Mouse (Mus musculus) liver, embryonic 13.5 days (tissue): ENCODE data around the gene Aak1. TPM values are rescaled to one million over a fixed set of nuclear protein-coding genes. Genes with fewer than 3 reads are reported as not detected.

Source experiments
- ATAC-seq: fragments of 200-750 bp; cut with Nextera tagmentation; 2 replicates; pipeline ENCODE4 v1.8.0; 2017; ENCODE audit warnings: low read depth, mild to moderate bottlenecking, moderate number of reproducible peaks, moderate library complexity
- DNase-seq: peaks from one replicate; pipeline ENCODE4 v3.0.0; 2022
- H3K27ac ChIP-seq: fragments of 300-500 bp; sonication (generic); 2 replicates; pipeline ENCODE4 v1.5.1; 2015; ENCODE audit warnings: moderate library complexity, mild to moderate bottlenecking, inconsistent platforms
- H3K27me3 ChIP-seq: fragments of 300-500 bp; sonication (generic); 2 replicates; pipeline ENCODE4 v1.6.1; 2015; ENCODE audit warnings: mild to moderate bottlenecking, inconsistent platforms
- H3K36me3 ChIP-seq: fragments of 300-500 bp; sonication (generic); 2 replicates; pipeline ENCODE4 v1.6.1; 2015; ENCODE audit warnings: mild to moderate bottlenecking, inconsistent platforms
- H3K4me1 ChIP-seq: fragments of 300-500 bp; sonication (generic); replicated peaks from 2 replicates; pipeline ENCODE4 v1.6.1; 2015; ENCODE audit warnings: inconsistent platforms
- H3K4me2 ChIP-seq: fragments of 300-500 bp; sonication (generic); 2 replicates; pipeline ENCODE4 v1.6.1; 2015; ENCODE audit warnings: inconsistent platforms, mild to moderate bottlenecking, moderate library complexity
- H3K4me3 ChIP-seq: fragments of 300-500 bp; sonication (generic); replicated peaks from 2 replicates; pipeline ENCODE4 v1.5.1; 2015; ENCODE audit warnings: mild to moderate bottlenecking, inconsistent platforms
- H3K9ac ChIP-seq: fragments of 300-500 bp; sonication (generic); 2 replicates; pipeline ENCODE4 v1.6.1; 2015; ENCODE audit warnings: mild to moderate bottlenecking, inconsistent platforms
- H3K9me3 ChIP-seq: fragments of 300-500 bp; sonication (generic); replicated peaks from 2 replicates; pipeline ENCODE4 v1.6.1; 2016; ENCODE audit warnings: inconsistent platforms
- WGBS: fragments of 180-500 bp; shearing (Covaris S2); methylation state at CpG from one replicate; pipeline ENCODE4 v1.1.7; 2015; ENCODE audit not compliant: insufficient replicate concordance; 5-methylcytosine and 5-hydroxymethylcytosine counted together
- polyA plus RNA-seq: library from polyadenylated mRNA; unstranded; fragments of >200 nt; fragmentation: Nextera tagmentation; extraction: Ambion mirVana; gene quantifications from 2 replicates; pipeline ENCODE4 v1.2.1, GENCODE M21; 2015

Gene Aak1
- 3.4 and 4.3 TPM in 2 replicates for polyA plus RNA-seq

- peak; percentile 82 for DNase-seq
- no peaks in the 10 kb centered on the region for H3K36me3 ChIP-seq
- WGBS: under 1% methylated on average over 60 of the region's 60 CpGs
Observed at GRCm38 (mm10) chr6:86848915-86849644, at the start of gene Aak1. Aak1 (plus strand) TSS chr6:86849517.

GRCm38 (mm10) chr6:86800467-86800866, 48.9 kb upstream of the Aak1 start:
- no peak for DNase-seq
- no peak overlapping the region for H3K9ac ChIP-seq
- H3K9me3 ChIP-seq: no peaks in the 10 kb centered on the region
- H3K27me3 ChIP-seq: peaks cover 30% of the 10 kb centered on the region
- no peaks in the 10 kb centered on the region for H3K36me3 ChIP-seq
- WGBS: 82% methylated on average over 3 of the region's 3 CpGs
- no peak overlapping the region for H3K4me2 ChIP-seq
- no peak overlapping the region for H3K27ac ChIP-seq
- ATAC-seq: no peak
- no peak overlapping the region for H3K4me3 ChIP-seq
- peaks cover 5% of the 10 kb centered on the region; the same call in 1 of the 2 replicates for H3K4me1 ChIP-seq

More at GRCm38 (mm10) chr6:86848915-86849644, at the start of gene Aak1:
- H3K4me3 ChIP-seq: peak within 1 kb of the TSS; percentile 95
- ATAC-seq: peak; percentile 87
- H3K4me2 ChIP-seq: peak within 1 kb of the TSS; percentile 96
- no peaks in the 10 kb centered on the region for H3K27me3 ChIP-seq
- H3K4me1 ChIP-seq: peaks cover 54% of the 10 kb centered on the region
- no peaks in the 10 kb centered on the region for H3K9me3 ChIP-seq
- H3K27ac ChIP-seq: peak within 1 kb of the TSS; percentile 93
- H3K9ac ChIP-seq: peak within 1 kb of the TSS; percentile 97

- Histone ChIP-seq H3K4me2 (no peak overlapping the region), H3K4me3 (no peak overlapping the region), H3K9ac (no peak overlapping the region), H3K4me1 (peaks cover 5% of the 10 kb centered on the region; the same call in 1 of the 2 replicates), H3K27ac (no peak overlapping the region), H3K9me3 (no peaks in the 10 kb centered on the region), H3K36me3 (no peaks in the 10 kb centered on the region), H3K27me3 (peaks cover 21% of the 10 kb centered on the region)
- ATAC-seq: no peak
- DNase-seq: no peak
- 28% methylated on average over 11 of the region's 11 CpGs for WGBS
Observed at GRCm38 (mm10) chr6:86801431-86801830, 47.9 kb upstream of the Aak1 start.

GRCm38 (mm10) chr6:86804646-86805045, 44.7 kb upstream of the Aak1 start:
- Histone ChIP-seq H3K4me3 (no peak overlapping the region), H3K27ac (no peak overlapping the region), H3K4me2 (no peak overlapping the region), H3K27me3 (0 out of 2 replicates have a peak, but pooled peaks cover 5% of the 10 kb centered on the region), H3K4me1 (peaks cover 5% of the 10 kb centered on the region; the same call in 1 of the 2 replicates), H3K9ac (no peak overlapping the region), H3K9me3 (no peaks in the 10 kb centered on the region), H3K36me3 (no peaks in the 10 kb centered on the region)
- 70% methylated on average over 3 of the region's 3 CpGs for WGBS
- DNase-seq (no peak), ATAC-seq (no peak)

- peak; percentile 35 for DNase-seq
- 3% methylated on average over 5 of the region's 5 CpGs for WGBS
- H3K9ac ChIP-seq: no peak overlapping the region
- no peak for ATAC-seq
- no peaks in the 10 kb centered on the region for H3K36me3 ChIP-seq
- 0 out of 2 replicates have a peak, but pooled peaks cover 5% of the 10 kb centered on the region for H3K27me3 ChIP-seq
- no peak overlapping the region for H3K4me3 ChIP-seq
- H3K27ac ChIP-seq: no peak overlapping the region
- no peak overlapping the region for H3K4me2 ChIP-seq
- no peaks in the 10 kb centered on the region for H3K9me3 ChIP-seq
- H3K4me1 ChIP-seq: peaks cover under 1% of the 10 kb centered on the region; the same call in 1 of the 2 replicates
Observed at GRCm38 (mm10) chr6:86806455-86807086, 42.7 kb upstream of the Aak1 start.

- Histone ChIP-seq H3K4me2 (no peak overlapping the region), H3K27me3 (0 out of 2 replicates have a peak, but pooled peaks cover 5% of the 10 kb centered on the region), H3K27ac (no peak overlapping the region), H3K9me3 (no peaks in the 10 kb centered on the region), H3K9ac (no peak overlapping the region), H3K36me3 (no peaks in the 10 kb centered on the region), H3K4me1 (peaks cover 5% of the 10 kb centered on the region; the same call in 1 of the 2 replicates), H3K4me3 (no peak overlapping the region)
- DNase-seq (no peak), ATAC-seq (no peak)
- WGBS: 22% methylated on average over 4 of the region's 4 CpGs
Observed at GRCm38 (mm10) chr6:86812919-86813318, 36.4 kb upstream of the Aak1 start.

GRCm38 (mm10) chr6:86813341-86813740, 36.0 kb upstream of the Aak1 start:
- Histone ChIP-seq H3K9ac (no peak overlapping the region), H3K27me3 (0 out of 2 replicates have a peak, but pooled peaks cover under 1% of the 10 kb centered on the region), H3K4me1 (peaks cover 5% of the 10 kb centered on the region; the same call in 1 of the 2 replicates), H3K4me3 (no peak overlapping the region), H3K9me3 (no peaks in the 10 kb centered on the region), H3K4me2 (no peak overlapping the region), H3K27ac (no peak overlapping the region), H3K36me3 (no peaks in the 10 kb centered on the region)
- WGBS: 23% methylated on average over 3 of the region's 3 CpGs
- DNase-seq (no peak), ATAC-seq (no peak)

- H3K9me3 ChIP-seq: no peaks in the 10 kb centered on the region
- H3K4me3 ChIP-seq: no peak overlapping the region
- no peak for DNase-seq
- H3K27me3 ChIP-seq: no peaks in the 10 kb centered on the region
- H3K4me2 ChIP-seq: no peak overlapping the region
- H3K36me3 ChIP-seq: no peaks in the 10 kb centered on the region
- H3K4me1 ChIP-seq: peaks cover 5% of the 10 kb centered on the region; the same call in 1 of the 2 replicates
- no peak overlapping the region for H3K27ac ChIP-seq
- no peak overlapping the region for H3K9ac ChIP-seq
- WGBS: 58% methylated on average over 3 of the region's 3 CpGs
- ATAC-seq: no peak
Observed at GRCm38 (mm10) chr6:86814926-86815325, 34.4 kb upstream of the Aak1 start.

- H3K27ac ChIP-seq: no peak overlapping the region
- ATAC-seq (no peak), DNase-seq (no peak)
- no peaks in the 10 kb centered on the region for H3K36me3 ChIP-seq
- no peak overlapping the region for H3K4me2 ChIP-seq
- H3K27me3 ChIP-seq: no peaks in the 10 kb centered on the region
- WGBS: 34% methylated on average over 7 of the region's 7 CpGs
- peaks cover 5% of the 10 kb centered on the region; the same call in 1 of the 2 replicates for H3K4me1 ChIP-seq
- H3K4me3 ChIP-seq: no peak overlapping the region
- no peaks in the 10 kb centered on the region for H3K9me3 ChIP-seq
- H3K9ac ChIP-seq: no peak overlapping the region
Observed at GRCm38 (mm10) chr6:86815436-86815835, 33.9 kb upstream of the Aak1 start.

GRCm38 (mm10) chr6:86816586-86816985, 32.7 kb upstream of the Aak1 start:
- H3K27ac ChIP-seq: no peak overlapping the region
- no peak overlapping the region for H3K9ac ChIP-seq
- ATAC-seq (no peak), DNase-seq (no peak)
- no peak overlapping the region for H3K4me3 ChIP-seq
- H3K4me2 ChIP-seq: no peak overlapping the region
- 14% methylated on average over 8 of the region's 8 CpGs for WGBS
- H3K4me1 ChIP-seq: peaks cover 5% of the 10 kb centered on the region; the same call in 1 of the 2 replicates
- no peaks in the 10 kb centered on the region for H3K36me3 ChIP-seq
- H3K27me3 ChIP-seq: no peaks in the 10 kb centered on the region
- H3K9me3 ChIP-seq: no peaks in the 10 kb centered on the region

- no peak for DNase-seq
- WGBS: 61% methylated on average over 4 of the region's 4 CpGs
- Histone ChIP-seq H3K4me2 (no peak overlapping the region), H3K27me3 (peaks cover 14% of the 10 kb centered on the region), H3K4me1 (peaks cover 20% of the 10 kb centered on the region), H3K9me3 (no peaks in the 10 kb centered on the region), H3K4me3 (no peak overlapping the region), H3K36me3 (no peaks in the 10 kb centered on the region), H3K27ac (no peak overlapping the region), H3K9ac (no peak overlapping the region)
- ATAC-seq: no peak
Observed at GRCm38 (mm10) chr6:86818914-86819313, 30.4 kb upstream of the Aak1 start.
